Comparison of ENCODE assay signal across 8 mouse cellular contexts in genomic region chr13:80883190-80883589, GRCm38 (mm10). TPM values are rescaled to one million over a fixed set of nuclear protein-coding genes. Genes with fewer than 3 reads are reported as not detected.
A peak's percentile ranks its signal among the peaks of the same experiment; 100 is the strongest.
DNase-seq lines count a peak whose midpoint lies in the region; ATAC-seq and TF ChIP-seq lines count a peak whose summit lies in the region.

TSS of gene Arrdc3 (plus strand) at chr13:80883384.

- peak within 1 kb of the TSS; percentile 77 for H3K27ac ChIP-seq in cortical plate, adult 2 months (ENCODE audit: insufficient read depth, low read length)

- peak; percentile 24 for ATAC-seq in activated CD4-positive, CD25-positive, alpha-beta regulatory T cell, adult 4 months
- peak; percentile 28 for ATAC-seq in megakaryocyte progenitor cell, adult 5-6 weeks (replicated peaks; ENCODE audit: poor library complexity)

- no peak for TF ChIP-seq CTCF in cortical plate, adult 2 months (IDR thresholded peaks at IDR 0.05; ENCODE audit: extremely low read depth, insufficient read depth, low read length)

- peak; percentile 100 for TF ChIP-seq POLR2A in cortical plate, adult 2 months (IDR thresholded peaks at IDR 0.05; ENCODE audit: extremely low read depth, insufficient read depth, low read length)

- DNase-seq in gastrocnemius, postnatal 10 days = peak; percentile 98
- peak; percentile 98 for DNase-seq in induced T-regulatory cell, adult 2 months (ENCODE audit: low read depth)
- DNase-seq in left cerebral cortex, adult 9 months (ENCODE audit: low spot score in 2 of 2) = peak; percentile 87 to 96
- DNase-seq in right cerebral cortex, postnatal 14 days = peak; percentile 97
- DNase-seq in urinary bladder, postnatal 36 days (ENCODE audit: low spot score in 2 of 2) = peak; percentile 92 to 96

- H3K4me1 ChIP-seq in cortical plate, adult 2 months (ENCODE audit: control insufficient read depth, insufficient read depth, low read length) = peaks cover 1% of the 10 kb centered on the region; the same call in 1 of the 2 replicates

- peak within 1 kb of the TSS; percentile 67 for H3K4me3 ChIP-seq in cortical plate, adult 2 months (ENCODE audit: insufficient read depth, low read length)

RNA-seq across cellular contexts. Expression of gene Arrdc3, which starts in this region (rescaled TPM):
- 1 to 10 TPM; 5.1 to 8.6 TPM for polyA plus RNA-seq in activated CD4-positive, CD25-positive, alpha-beta regulatory T cell, adult 4 months (2017; shearing (Covaris generic))
- 41.8 and 50.7 TPM in 2 replicates for polyA plus RNA-seq in cortical plate, adult 2 months (2012; rRNA removed)
- 10 to 100 TPM; 39.3 to 63.3 TPM for total RNA-seq in gastrocnemius, postnatal 10 days (2021)
- total RNA-seq in megakaryocyte progenitor cell, adult 5-6 weeks (2015) = 17.5 and 28.3 TPM in 2 replicates
- total RNA-seq in megakaryocyte progenitor cell, adult 5-6 weeks (2017) = 30.9 and 44.2 TPM in 2 replicates

Comparison
In these comparisons a context has a peak if more than half of its experiments do, and no peak if none do; other contexts are left out.
1. Peak in every context shown above with its lines: DNase-seq, ATAC-seq, H3K4me3 ChIP-seq and H3K27ac ChIP-seq.